ENCODE assay signal across 8 mouse cellular contexts in the genomic region with DNA sequence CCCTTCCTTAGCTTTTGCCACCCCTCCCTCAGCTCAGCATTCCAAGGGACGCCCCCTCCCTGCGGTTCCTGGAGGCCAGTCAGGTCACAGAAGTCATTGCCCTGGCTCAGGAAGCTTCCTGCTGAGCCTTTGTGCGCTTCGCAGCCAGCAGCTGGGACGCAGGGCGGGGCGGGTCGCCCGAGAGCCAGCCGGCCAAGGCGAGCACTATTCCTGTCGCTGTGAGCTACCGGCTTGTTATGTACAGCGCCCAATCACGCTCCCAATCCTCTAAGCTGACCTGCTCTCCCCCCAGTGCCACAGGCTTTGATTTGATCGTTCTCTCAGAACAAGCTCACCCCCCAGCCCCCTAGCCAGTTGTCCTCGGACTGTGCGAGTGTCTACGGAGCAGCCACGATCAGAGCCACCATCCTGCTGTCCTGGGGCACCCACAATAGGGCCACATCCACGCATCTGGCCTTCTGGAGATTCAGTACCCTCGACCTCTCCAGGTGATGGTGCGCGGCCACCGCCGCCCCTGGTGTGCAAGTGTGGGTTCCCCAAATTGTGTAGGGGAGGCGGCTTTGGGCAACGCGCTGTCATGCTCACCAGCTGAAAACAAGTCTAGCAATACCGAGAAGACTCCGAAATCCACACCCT. TPM values are rescaled to one million over a fixed set of nuclear protein-coding genes. Genes with fewer than 3 reads are reported as not detected.
A peak's percentile ranks its signal among the peaks of the same experiment; 100 is the strongest.
DNase-seq lines count a peak whose midpoint lies in the region; ATAC-seq and TF ChIP-seq lines count a peak whose summit lies in the region.

No protein-coding gene starts in this region.

- no peak for TF ChIP-seq POLR2A in limb, embryonic 14.5 days (IDR thresholded peaks at IDR 0.05; ENCODE audit: borderline replicate concordance, extremely low read depth, insufficient read depth, insufficient read length)

- H3K27me3 ChIP-seq in liver, embryonic 11.5 days (replicated peaks; ENCODE audit: control insufficient read depth, insufficient read depth, low read length) = peaks cover 8% of the 10 kb centered on the region
- peaks cover 47% of the 10 kb centered on the region for H3K27me3 ChIP-seq in embryonic facial prominence, embryonic 10.5 days (replicated peaks; ENCODE audit: low read depth, poor library complexity, severe bottlenecking)
- peaks cover 14% of the 10 kb centered on the region for H3K27me3 ChIP-seq in heart, embryonic 12.5 days (replicated peaks)
- H3K27me3 ChIP-seq in limb, embryonic 14.5 days (ENCODE audit: control insufficient read depth, insufficient read depth, low read length) = no peaks in the 10 kb centered on the region

- H3K27ac ChIP-seq in liver, embryonic 11.5 days (ENCODE audit: low read depth, low read length) = no peak overlapping the region
- no peak overlapping the region; the same call in 1 of the 2 replicates for H3K27ac ChIP-seq in embryonic facial prominence, embryonic 10.5 days (replicated peaks)
- H3K27ac ChIP-seq in heart, embryonic 12.5 days (ENCODE audit: poor library complexity, severe bottlenecking) = no peak overlapping the region
- no peak overlapping the region for H3K27ac ChIP-seq in limb, embryonic 14.5 days (replicated peaks; ENCODE audit: low read depth, low read length)

- peak overlapping the region; percentile 3; the same call in 1 of the 2 replicates for H3K4me3 ChIP-seq in liver, embryonic 11.5 days (ENCODE audit: low read depth, low read length)
- peak overlapping the region; percentile 47 for H3K4me3 ChIP-seq in embryonic facial prominence, embryonic 10.5 days
- peak overlapping the region; percentile 47 for H3K4me3 ChIP-seq in heart, embryonic 12.5 days
- peak overlapping the region; percentile 18 for H3K4me3 ChIP-seq in limb, embryonic 14.5 days (replicated peaks; ENCODE audit: low read length)

- WGBS in liver, embryonic 11.5 days = 19% methylated on average over 31 of the region's 31 CpGs
- WGBS in embryonic facial prominence, embryonic 10.5 days = 19% methylated on average over 31 of the region's 31 CpGs
- 14% methylated on average over 31 of the region's 31 CpGs for WGBS in heart, embryonic 12.5 days
- WGBS in limb, embryonic 14.5 days = 16% methylated on average over 25 of the region's 31 CpGs

- no peak overlapping the region for H3K9ac ChIP-seq in liver, embryonic 11.5 days (ENCODE audit: low read depth, low read length)
- H3K9ac ChIP-seq in heart, embryonic 12.5 days = peak overlapping the region; percentile 24; the same call in 1 of the 2 replicates
- no peak overlapping the region for H3K9ac ChIP-seq in limb, embryonic 14.5 days (ENCODE audit: low read depth, low read length, severe bottlenecking)

- ATAC-seq in liver, embryonic 11.5 days (replicated peaks; ENCODE audit: low FRiP score) = no peak; the same call in 1 of the 2 replicates
- ATAC-seq in heart, embryonic 12.5 days (ENCODE audit: insufficient number of reproducible peaks, low FRiP score) = no peak
- ATAC-seq in limb, embryonic 14.5 days (ENCODE audit: low FRiP score, low read depth) = no peak; the same call in none of the 2 replicates
- no peak for ATAC-seq in erythroblast, adult 5-6 weeks (replicated peaks; ENCODE audit: low FRiP score, poor library complexity, severe bottlenecking)

- peak; percentile 27 for DNase-seq in liver, embryonic 11.5 days (ENCODE audit: low spot score)
- DNase-seq in liver = no peak
- DNase-seq in embryonic facial prominence, embryonic 10.5 days (ENCODE audit: low spot score) = peak; percentile 67
- peak; percentile 5 for DNase-seq in limb, embryonic 14.5 days (ENCODE audit: low spot score)
- peak; percentile 47 for DNase-seq in skeletal muscle tissue, adult 2 months (ENCODE audit: low read depth, low spot score)
- DNase-seq in left cerebral cortex, adult 11 months (ENCODE audit: low spot score) = no peak

- no peaks in the 10 kb centered on the region for H3K4me1 ChIP-seq in liver, embryonic 11.5 days (replicated peaks; ENCODE audit: control insufficient read depth, insufficient read depth, low read length)
- H3K4me1 ChIP-seq in embryonic facial prominence, embryonic 10.5 days = peaks cover 19% of the 10 kb centered on the region
- no peaks in the 10 kb centered on the region for H3K4me1 ChIP-seq in heart, embryonic 12.5 days (replicated peaks)
- peaks cover 4% of the 10 kb centered on the region; the same call in 1 of the 2 replicates for H3K4me1 ChIP-seq in limb, embryonic 14.5 days (ENCODE audit: control insufficient read depth, insufficient read depth, low read length)

- peak overlapping the region; percentile 49 for H3K4me2 ChIP-seq in liver, embryonic 11.5 days
- H3K4me2 ChIP-seq in heart, embryonic 12.5 days = peak overlapping the region; percentile 92
- peak overlapping the region; percentile 50 for H3K4me2 ChIP-seq in limb, embryonic 14.5 days (replicated peaks; ENCODE audit: low read depth, low read length, severe bottlenecking)

- no peaks in the 10 kb centered on the region for H3K36me3 ChIP-seq in liver, embryonic 11.5 days (ENCODE audit: control insufficient read depth, insufficient read depth, low read length)
- peaks cover 12% of the 10 kb centered on the region for H3K36me3 ChIP-seq in embryonic facial prominence, embryonic 10.5 days (replicated peaks)
- H3K36me3 ChIP-seq in heart, embryonic 12.5 days = no peaks in the 10 kb centered on the region
- H3K36me3 ChIP-seq in limb, embryonic 14.5 days (ENCODE audit: control insufficient read depth, insufficient read depth, low read length) = no peaks in the 10 kb centered on the region

- H3K9me3 ChIP-seq in liver, embryonic 11.5 days (ENCODE audit: control insufficient read depth, low read length) = no peaks in the 10 kb centered on the region
- no peaks in the 10 kb centered on the region for H3K9me3 ChIP-seq in embryonic facial prominence, embryonic 10.5 days
- no peaks in the 10 kb centered on the region for H3K9me3 ChIP-seq in heart, embryonic 12.5 days (replicated peaks)
- no peaks in the 10 kb centered on the region for H3K9me3 ChIP-seq in limb, embryonic 14.5 days (ENCODE audit: control insufficient read depth, low read length)

RNA-seq across cellular contexts. Expression of a gene that starts 0.5 kb away (rescaled TPM):
- 0.12 and 0.33 TPM in 2 replicates for polyA plus RNA-seq in liver, embryonic 11.5 days (2014; fragmentation: Nextera tagmentation; extraction: Ambion mirVana)
- polyA plus RNA-seq in embryonic facial prominence, embryonic 10.5 days (2016; fragmentation: Nextera tagmentation; extraction: Ambion mirVana) = 2.4 and 2.6 TPM in 2 replicates
- polyA plus RNA-seq in heart, embryonic 12.5 days (2016; fragmentation: Nextera tagmentation; extraction: Ambion mirVana) = 0.19 and 0.31 TPM in 2 replicates
- polyA plus RNA-seq in limb, embryonic 14.5 days (2012; rRNA removed) = 0.06 and 0.08 TPM in 2 replicates
- polyA plus RNA-seq in limb, embryonic 14.5 days (2014; fragmentation: Nextera tagmentation; extraction: Ambion mirVana) = 0.70 and 1.2 TPM in 2 replicates
- total RNA-seq in erythroblast, adult 5-6 weeks (2015; ENCODE audit: low replicate concordance) = not detected in 2 replicates
- not detected in 2 replicates for total RNA-seq in erythroblast, adult 5-6 weeks (2017; ENCODE audit: low replicate concordance)

Comparison
In these comparisons a context has a peak if more than half of its experiments do, and no peak if none do; other contexts are left out.
1. DNase-seq: peak in liver, embryonic 11.5 days (single experiment), embryonic facial prominence, embryonic 10.5 days (single experiment), limb, embryonic 14.5 days (single experiment) and skeletal muscle tissue, adult 2 months (single experiment); none in liver (single experiment) and left cerebral cortex, adult 11 months (single experiment).
2. Peak in every context shown above with its lines, with median percentiles within 50 percentile points of each other: H3K4me2 ChIP-seq and H3K4me3 ChIP-seq.